Mouse (Mus musculus): Measurements from ENCODE around the gene Fem1b. TPM values are rescaled to one million over a fixed set of nuclear protein-coding genes. Genes with fewer than 3 reads are reported as not detected.
A peak's percentile ranks its signal among the peaks of the same experiment; 100 is the strongest.
"Not testable (repeated sequence)": the region's sequence is repeated elsewhere in the genome, so short reads cannot be mapped to it uniquely, and the experiment has no call there.

Gene Fem1b
- polyA plus RNA-seq, 2 experiments from 2014 or later, result 3.9 to 4.7 TPM

GRCm38 (mm10) chr9:62826456-62826855 is 14.7 kb upstream of the Fem1b start:
- ATAC-seq, result no peak

- ATAC-seq, result peak; percentile 27
These were observed 14.2 kb upstream of the Fem1b start for GRCm38 (mm10) chr9:62825791-62826393.

GRCm38 (mm10) chr9:62821811-62822210 is 10.1 kb upstream of the Fem1b start:
- no peak for ATAC-seq

- ATAC-seq, result no peak
These were observed 9.1 kb upstream of the Fem1b start for GRCm38 (mm10) chr9:62820829-62821228.

GRCm38 (mm10) chr9:62819910-62820309 is 8.2 kb upstream of the Fem1b start:
- ATAC-seq, result not testable (repeated sequence)

GRCm38 (mm10) chr9:62819494-62819893 is 7.8 kb upstream of the Fem1b start:
- ATAC-seq, result no peak

- no peak for ATAC-seq
These were observed 6.3 kb upstream of the Fem1b start for GRCm38 (mm10) chr9:62817828-62818614.

- ATAC-seq, result no peak
These were observed 5.4 kb upstream of the Fem1b start for GRCm38 (mm10) chr9:62817099-62817571.

GRCm38 (mm10) chr9:62816323-62817098 is 4.8 kb upstream of the Fem1b start:
- ATAC-seq, result no peak

- ATAC-seq, result no peak
These were observed 3.0 kb upstream of the Fem1b start for GRCm38 (mm10) chr9:62814751-62815150.

- no peak for ATAC-seq
These were observed 699 bp upstream of the Fem1b start for GRCm38 (mm10) chr9:62812216-62813049.

GRCm38 (mm10) chr9:62810543-62811515 is 905 bp downstream of the Fem1b start:
- ATAC-seq, result peak; percentile 31

GRCm38 (mm10) chr9:62810095-62810494 is 1.6 kb downstream of the Fem1b start:
- no peak for ATAC-seq

GRCm38 (mm10) chr9:62799218-62799617 is 12.5 kb downstream of the Fem1b start:
- ATAC-seq, result not testable (repeated sequence)

- ATAC-seq, result no peak
These were observed 21.9 kb downstream of the Fem1b start for GRCm38 (mm10) chr9:62789856-62790255.

- ATAC-seq, result no peak
These were observed 25.0 kb downstream of the Fem1b start for GRCm38 (mm10) chr9:62786721-62787120.

GRCm38 (mm10) chr9:62784233-62784632 is 27.5 kb downstream of the Fem1b start:
- ATAC-seq, result no peak

GRCm38 (mm10) chr9:62782976-62783781 is 28.6 kb downstream of the Fem1b start:
- ATAC-seq, result no peak

- no peak for ATAC-seq
These were observed 29.8 kb downstream of the Fem1b start for GRCm38 (mm10) chr9:62781965-62782364.

GRCm38 (mm10) chr9:62778721-62779120 is 33.0 kb downstream of the Fem1b start:
- ATAC-seq, result no peak

All from CD4-positive, CD25-positive, alpha-beta regulatory T cell, adult 4 months (primary cell).